Mouse (Mus musculus) MN1 (cell line): ENCODE data around the gene Fam171a1.
"Not testable (repeated sequence)": the region's sequence is repeated elsewhere in the genome, so short reads cannot be mapped to it uniquely, and the experiment has no call there.

Experiments used
- DNase-seq: peaks from one replicate; pipeline ENCODE4 v3.0.0-alpha.2; 2016; ENCODE audit warnings: low spot score

Gene Fam171a1

DNA sequence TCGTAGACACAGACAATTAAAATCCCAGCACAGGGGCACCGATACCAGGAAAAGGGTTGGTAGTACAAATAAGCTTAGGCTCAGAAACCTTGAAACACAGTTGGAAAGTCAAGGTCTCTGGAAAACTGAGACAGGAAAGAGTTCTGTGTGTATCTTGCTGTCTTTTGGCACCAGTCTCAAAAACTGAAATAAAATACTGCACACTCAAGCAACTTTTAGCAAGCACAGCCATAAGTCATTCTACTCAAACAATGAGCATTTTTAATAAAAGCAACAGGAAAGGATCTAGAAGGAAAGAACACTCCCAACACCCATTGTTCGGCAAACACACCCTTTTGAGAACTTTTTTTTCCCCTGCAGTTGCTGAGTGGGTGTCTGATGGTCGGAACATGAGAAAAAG lies at the start of gene Fam171a1:
Gene Fam171a1 (plus strand): TSS at position 359 of the 400 bp plus-strand sequence.
- no peak for DNase-seq

DNA sequence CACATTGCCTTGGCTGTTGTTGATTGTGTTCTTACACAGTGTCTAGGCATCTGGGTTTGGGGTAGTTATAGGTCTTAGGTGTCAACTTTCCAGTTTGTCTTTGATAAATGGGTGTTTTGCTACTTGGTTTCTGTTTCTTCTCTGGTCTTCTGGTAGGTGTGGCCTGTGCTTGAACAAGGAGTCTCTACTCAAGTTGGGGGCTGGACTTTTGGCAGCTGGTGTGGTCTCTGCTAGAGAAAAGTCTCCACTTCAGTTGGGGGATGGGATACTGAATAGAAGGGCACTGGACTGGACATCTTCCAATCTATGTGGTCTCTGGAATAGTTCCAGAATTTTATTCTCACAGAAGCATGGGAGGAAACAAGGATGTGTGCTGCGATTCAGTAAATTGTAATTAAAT lies 44.9 kb upstream of the Fam171a1 start:
- DNase-seq: no peak

DNA sequence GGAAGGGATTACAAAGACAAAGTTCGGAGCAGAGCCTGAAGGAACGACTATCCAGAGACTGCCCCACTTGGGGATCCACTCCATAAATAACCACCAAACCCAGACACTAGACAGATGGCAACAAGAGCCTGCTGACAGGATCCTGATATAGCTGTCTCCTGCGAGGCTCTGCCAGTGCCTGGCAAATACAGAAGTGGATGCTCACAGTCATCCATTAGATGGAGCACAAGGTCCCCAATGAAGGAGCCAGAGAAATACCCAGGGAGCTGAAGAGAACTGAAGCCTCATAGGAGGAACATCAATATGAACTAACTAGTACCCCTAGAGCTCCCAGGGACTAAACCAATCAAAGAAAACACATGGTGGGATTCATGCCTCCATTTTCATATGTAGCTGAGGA lies 25.7 kb upstream of the Fam171a1 start:
- DNase-seq: not testable (repeated sequence)

DNA sequence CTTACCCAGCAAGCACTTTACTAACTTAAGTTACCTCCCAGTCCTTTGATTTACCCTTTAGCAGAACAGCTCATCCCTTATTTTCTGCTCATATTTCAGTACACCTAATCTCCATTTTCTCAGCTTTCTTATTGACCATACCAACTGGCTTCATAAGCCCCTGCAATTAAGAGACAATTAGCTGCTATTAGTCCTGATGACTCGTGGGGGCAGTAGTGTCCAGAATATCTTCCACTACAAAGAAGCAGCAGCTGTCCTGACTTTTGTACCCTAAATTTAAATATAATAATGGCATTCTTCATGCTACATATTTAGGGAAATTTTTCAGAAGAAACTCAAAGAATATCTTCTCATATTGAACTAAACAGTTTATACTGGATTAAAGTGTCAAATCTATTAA lies 24.8 kb upstream of the Fam171a1 start:
- DNase-seq: peak; percentile 7

DNA sequence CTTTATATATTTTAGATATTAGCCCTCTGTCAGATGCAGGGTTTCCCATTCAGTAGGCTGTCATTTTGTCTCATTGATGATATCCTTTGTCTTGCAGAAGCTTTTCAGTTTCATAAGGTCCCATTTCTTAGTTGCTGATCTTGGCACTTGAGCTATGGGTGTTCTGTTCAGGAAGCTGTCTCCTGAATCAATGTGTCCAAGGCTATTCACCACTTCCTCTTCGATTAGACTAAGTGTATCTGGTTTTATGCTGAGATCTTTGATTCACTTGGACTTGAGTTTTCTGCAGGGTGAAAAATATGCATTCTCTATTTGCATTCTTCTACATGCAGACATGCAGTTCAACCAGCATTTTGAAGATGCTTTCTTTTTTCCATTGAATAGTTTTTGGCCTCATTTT lies 17.9 kb upstream of the Fam171a1 start:
- DNase-seq: no peak

- DNase-seq: no peak
These were observed 14.1 kb upstream of the Fam171a1 start for GRCm38 (mm10) chr2:3099971-3100370.

GRCm38 (mm10) chr2:3101292-3101957 lies 12.6 kb upstream of the Fam171a1 start:
- no peak for DNase-seq

DNA sequence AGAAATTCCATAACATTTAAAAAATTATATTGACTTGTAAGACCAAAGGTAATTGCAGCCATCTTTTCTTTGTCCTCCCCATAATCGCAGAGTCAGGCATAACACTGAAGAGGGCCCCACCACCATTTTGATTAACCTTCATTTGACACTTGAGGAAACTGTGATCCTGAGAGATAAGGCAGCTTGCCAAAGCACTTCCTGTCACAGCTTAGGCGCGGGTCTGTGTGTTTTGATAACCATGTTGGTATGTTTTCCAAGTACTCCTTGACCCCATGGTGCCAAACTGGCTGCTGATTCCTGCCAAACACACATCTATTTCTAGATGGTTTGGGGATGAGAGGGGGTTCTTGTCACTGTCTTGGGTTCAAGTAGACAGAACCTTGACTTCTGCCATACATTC lies 11.7 kb upstream of the Fam171a1 start:
- no peak for DNase-seq

- DNase-seq: no peak
These were observed 6.6 kb upstream of the Fam171a1 start for GRCm38 (mm10) chr2:3107471-3107870.

DNA sequence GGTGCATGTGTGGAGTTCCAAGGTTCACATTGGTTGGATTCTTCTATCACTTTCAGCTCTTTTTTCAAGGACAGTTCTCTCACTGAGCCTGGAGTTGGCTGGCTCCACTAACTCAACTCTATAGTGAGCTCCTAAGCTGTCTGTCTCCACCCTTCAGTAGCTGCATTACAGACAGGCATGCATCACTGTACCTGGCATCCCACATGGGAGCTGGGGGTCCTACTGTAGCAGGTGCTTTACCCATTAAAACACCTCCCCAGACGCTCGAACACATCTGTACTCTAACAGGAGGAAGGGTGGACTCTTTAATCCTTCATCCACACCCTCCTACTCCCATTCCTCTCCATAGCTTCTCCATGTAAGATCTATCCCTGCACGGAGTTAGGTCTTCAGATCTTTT lies 5.6 kb upstream of the Fam171a1 start:
- DNase-seq: no peak

- DNase-seq: no peak
These were observed 5.2 kb upstream of the Fam171a1 start for GRCm38 (mm10) chr2:3108834-3109233.

DNA sequence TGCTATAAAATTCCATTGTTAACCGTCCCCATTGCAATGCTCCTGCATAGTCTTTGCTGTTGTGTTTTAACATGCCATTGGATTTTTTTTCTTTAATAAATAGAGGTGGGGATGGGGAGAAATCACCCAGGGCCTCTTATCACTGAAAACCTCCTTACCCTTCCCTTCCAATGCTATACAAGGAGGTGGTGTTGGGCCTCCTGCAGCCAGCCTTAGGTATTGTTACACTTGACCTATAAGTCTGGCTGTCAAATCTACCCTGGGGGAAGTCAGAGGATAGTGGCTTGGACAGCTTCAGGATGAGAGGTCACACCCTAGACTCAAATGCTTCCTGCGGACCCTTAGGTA lies 3.8 kb downstream of the Fam171a1 start:
- DNase-seq: no peak

DNA sequence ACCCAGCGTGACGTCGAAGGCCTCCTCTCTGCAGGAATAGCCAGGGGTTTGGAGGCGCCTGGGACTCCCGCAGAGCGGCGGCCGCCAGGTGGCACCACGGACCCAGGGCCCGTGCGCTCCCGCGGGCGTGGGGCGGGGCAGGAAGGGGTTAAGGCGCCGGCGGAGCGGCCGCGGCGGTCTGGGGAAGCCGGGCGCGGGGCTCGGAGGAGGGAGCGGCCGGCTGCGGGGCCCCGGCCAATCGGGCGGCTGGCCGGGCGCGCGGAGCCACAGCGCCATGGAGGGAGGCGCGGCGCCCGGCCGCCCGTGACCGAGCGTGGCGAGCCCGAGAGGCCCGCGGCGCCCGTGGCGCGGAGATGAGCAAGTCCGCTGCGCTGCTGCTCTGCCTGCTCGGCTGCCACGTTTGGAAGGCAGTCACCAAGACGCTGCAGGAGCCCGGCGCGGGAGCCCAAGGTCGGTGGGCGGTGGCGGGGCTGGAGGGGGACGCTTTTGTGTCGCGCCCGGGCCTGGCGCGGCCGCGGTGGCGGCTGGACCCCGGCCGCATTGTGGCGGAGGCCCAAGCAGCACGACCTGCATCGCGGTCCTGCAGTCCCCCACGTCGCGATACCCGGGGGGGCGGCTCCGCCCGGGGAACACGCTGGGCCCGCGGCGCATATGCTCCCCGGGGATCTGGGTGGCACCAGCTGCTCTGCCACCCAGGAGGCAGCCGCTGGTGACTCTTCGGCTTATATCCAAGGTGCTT lies 4.3 kb downstream of the Fam171a1 start:
- peak; percentile 80 for DNase-seq

DNA sequence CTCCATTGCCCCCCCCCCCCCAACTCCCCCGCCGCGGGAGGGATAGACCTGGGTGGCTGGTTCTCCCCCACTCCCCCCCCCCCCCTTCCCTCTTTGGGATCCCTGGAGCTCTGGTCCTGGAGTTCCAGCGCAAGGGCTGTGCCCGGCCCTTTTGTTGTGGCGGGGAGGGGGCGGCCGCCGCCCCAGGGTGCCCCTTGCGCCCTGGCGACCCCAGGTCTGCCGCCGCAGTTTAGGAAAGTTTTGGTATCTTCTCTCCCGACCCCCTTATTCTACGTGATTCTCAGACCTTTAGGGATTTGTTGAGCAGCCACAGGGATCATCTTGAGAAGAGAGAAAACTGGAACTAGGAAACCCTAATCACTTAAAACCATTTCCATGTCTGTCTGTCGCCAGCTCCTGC lies 4.9 kb downstream of the Fam171a1 start:
- no peak for DNase-seq

- peak; percentile 21 for DNase-seq
These were observed 5.4 kb downstream of the Fam171a1 start for GRCm38 (mm10) chr2:3119371-3119935.

DNA sequence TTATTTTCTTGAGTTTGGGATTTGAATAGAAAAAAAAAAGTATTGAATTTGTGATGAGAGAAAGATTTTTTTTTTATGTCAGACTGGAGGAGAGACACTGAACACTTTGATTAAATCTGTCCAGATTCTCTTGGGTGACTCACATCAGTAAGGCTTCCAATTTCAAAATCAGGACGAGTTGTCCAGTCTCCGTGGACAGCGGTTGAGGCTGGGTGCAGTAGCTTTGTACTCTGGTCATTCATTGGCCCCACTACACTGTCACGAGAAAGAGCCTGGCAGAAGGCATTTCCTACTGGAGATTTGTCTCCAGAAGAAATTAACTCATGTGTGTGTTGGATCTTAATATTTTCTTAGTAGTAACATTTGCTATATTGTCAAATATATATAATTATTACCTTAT lies 8.5 kb downstream of the Fam171a1 start:
- no peak for DNase-seq

- DNase-seq: no peak
These were observed 13.3 kb downstream of the Fam171a1 start for GRCm38 (mm10) chr2:3127256-3127883.

- no peak for DNase-seq
These were observed 14.4 kb downstream of the Fam171a1 start for GRCm38 (mm10) chr2:3128344-3128871.

GRCm38 (mm10) chr2:3128910-3129309 lies 14.9 kb downstream of the Fam171a1 start:
- DNase-seq: no peak

GRCm38 (mm10) chr2:3132473-3132872 lies 18.4 kb downstream of the Fam171a1 start:
- DNase-seq: no peak

GRCm38 (mm10) chr2:3134580-3135296 lies 20.7 kb downstream of the Fam171a1 start:
- DNase-seq: peak; percentile 26

- no peak for DNase-seq
These were observed 21.3 kb downstream of the Fam171a1 start for GRCm38 (mm10) chr2:3135297-3135684.
